Mouse (Mus musculus) NIH3T3 (cell line): ENCODE data around the gene Stip1.
A peak's percentile ranks its signal among the peaks of the same experiment; 100 is the strongest.
"Not testable (repeated sequence)": the region's sequence is repeated elsewhere in the genome, so short reads cannot be mapped to it uniquely, and the experiment has no call there.

Experiments used
- DNase-seq: peaks from one replicate; pipeline ENCODE4 v3.0.0-alpha.2; 2012; ENCODE audit warnings: low read depth

Gene Stip1

DNA sequence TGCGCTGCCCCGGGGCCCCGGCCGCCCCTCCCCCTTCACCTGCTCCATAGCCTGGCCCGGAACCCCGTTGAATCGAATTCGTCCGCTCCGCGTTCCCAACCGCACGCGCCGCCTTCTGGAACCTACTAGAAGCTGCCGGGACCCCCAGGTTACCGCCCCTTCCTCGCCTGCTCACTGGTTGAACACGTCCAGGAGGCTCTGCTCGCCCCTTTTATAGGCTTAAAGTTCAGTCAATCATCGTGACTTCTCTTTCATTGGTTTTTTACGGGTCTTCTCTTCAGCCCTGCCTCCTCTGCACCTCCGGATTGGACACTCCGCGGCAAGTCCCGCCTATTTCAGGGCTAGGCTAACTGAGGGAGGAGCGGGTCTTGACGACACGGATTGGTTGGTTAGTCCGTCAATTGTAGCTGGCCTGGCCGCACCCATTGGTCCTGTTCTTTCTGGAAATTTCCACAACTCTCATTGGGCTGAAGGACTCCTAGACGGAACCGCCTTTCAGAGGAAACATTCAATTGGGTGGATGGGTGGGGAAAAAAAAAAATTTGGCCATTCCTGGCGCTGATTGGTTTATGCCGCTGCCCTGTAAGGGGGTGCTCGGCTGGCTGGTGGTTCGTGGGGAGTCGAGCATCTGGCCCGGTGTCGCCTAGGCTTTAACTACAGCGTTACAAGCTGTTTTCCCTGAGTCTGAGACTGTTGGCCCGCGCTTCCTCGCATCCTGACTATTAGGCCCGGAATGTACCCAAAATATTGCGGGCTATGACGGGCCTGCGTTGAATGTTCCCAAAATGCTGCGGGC, at the start of gene Stip1:
Gene Stip1 (minus strand): TSS at position 127 of the 796 bp plus-strand sequence.
- DNase-seq = peak; percentile 100

DNA sequence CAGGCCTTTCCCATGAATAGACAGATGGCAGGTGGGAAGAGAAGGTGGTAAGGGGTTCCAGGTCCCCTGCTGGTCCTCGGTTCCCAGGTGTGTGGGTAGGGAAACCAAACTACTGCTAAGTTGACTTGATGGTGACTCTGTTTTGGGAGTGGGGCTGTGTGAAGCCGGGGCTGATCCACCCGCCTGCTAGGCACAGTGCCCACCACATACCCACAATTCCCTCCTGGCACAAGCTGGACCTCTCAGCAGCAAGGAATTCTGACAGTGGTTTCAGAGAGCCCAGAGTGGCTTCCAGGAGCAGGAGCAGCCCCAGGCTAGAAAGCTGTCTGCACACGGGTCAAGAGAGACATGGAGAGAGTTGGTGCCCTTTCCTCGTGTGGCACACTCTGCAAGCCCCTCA, 49.3 kb upstream of the Stip1 start:
- peak; percentile 75 for DNase-seq

DNA sequence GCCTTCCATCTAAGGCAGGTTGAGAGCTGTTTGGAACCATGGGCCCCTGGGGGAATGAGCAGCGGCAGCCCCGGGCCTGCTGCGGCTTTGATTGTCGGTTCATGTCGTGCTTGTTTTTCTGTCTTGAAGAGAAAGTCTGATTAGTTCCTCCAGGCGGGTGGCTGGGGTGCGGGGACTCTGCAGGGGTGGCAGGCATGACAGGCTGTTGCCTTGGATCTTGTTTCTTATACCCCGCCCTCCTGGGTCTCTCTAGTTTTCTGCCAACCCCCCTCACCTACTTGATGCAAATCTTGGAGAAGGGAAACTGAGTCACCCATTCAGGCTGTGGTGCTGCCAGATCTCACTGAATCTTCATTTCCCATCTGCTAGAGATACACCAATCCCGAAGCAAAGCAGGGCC, 48.8 kb upstream of the Stip1 start:
- no peak for DNase-seq

DNA sequence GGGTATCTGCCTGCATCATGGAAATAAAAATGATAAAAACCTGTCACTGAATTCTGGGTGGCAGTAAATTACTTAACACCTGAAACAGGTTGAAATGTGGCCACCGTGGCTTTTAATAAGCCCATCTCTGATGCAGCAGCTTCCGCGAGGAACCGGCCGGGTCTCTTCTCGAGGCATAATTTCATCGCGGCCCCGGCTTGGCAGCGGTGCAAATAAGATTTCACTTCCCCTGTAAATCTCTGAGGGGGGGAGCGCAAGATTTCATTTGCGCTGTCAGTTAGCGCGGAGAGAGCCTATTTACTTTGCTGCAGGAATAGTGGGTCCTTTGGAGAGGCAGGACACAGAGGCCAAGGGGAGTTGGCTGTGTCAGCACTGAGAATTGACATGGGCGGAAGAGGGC, 45.0 kb upstream of the Stip1 start:
- no peak for DNase-seq

DNA sequence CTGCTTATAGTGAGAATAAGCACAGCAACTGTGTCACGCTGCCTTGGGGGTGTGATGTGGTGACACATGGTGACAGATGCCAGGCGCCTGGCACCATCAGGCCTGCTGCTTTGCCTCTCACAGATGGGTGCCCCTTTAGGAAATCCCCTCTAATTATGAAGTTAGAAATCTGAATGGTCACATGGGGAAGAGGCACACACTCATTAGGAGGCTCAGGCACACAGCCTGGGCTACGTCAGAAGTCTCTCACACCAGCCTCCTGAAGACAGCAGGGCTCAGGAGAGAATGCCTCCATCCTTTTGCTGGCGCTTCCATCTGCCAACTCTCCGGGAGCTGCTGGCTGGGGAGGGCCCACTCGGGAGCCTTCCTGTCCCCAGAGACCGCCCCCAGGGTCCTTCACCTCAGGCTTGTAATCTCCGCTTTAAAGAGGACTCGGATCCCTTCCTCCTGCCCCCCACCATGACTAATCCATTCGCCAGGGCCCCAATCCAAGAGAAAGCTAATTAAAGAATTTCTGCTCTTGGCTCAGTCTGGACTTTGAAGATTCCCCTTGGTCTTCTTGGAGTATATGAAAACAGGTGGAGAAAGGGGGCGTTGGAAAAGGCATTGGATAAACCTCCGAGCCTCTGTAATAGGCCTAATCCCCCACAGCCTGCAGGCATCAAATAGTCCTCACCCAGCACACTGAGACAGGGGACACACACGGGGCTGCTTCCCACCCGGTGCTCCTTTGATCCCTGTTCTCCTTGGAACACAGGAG, 43.4 kb upstream of the Stip1 start:
- no peak for DNase-seq

DNA sequence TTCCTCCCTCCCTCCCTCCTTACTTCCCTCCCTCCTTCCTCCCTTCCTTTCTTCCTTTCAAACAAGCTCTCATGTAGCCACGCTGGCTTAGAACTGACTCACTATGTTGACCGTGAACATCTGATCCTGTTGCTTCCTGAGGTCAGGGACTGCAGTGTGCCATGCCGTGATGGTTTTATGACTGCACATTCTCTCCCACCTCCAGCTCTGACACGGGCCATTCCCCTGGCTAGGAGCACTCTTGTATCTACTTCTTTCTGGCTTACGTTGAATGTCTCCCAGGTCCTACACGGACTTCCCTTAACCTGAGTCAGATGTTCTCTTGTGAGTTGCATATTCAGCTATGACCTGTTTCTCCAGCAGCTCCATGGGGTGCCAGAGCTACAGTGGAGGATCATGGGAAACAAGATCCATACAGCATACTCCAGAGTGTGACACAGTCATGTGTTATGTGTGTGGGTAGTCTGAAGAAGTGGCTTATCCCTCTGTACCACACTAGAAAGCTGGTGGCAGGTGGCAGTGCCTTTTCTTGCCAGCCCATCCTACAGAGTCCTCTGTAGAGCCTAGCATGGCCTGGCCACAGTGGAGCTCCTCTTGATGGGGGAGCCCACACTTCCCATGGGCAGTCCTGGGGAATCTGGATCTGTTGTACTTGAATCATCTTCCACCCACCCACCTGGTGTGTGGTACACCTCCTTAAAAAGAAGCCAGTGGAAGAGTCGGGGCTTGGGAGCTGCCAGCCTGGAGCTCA, 41.9 kb upstream of the Stip1 start:
- peak; percentile 39 for DNase-seq

DNA sequence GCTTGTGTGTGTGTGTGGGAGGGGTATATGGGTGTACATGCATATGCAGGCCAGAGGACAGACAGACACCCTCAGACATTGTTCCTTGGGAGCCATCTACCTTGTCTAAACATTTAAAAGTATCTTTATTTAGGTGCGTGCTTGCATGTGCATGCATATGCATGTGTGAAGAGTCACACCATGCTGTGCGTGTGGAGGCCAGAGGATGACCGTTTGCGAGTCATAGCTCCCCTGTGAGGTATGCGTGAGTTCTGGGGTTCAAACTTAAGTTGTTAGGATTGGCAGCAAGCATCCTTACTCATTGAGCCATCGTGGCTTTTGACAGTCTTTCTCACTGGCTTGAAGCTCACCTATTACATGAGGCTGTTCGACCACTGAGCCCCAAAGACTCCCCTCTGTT, 38.5 kb upstream of the Stip1 start:
- peak; percentile 75 for DNase-seq

DNA sequence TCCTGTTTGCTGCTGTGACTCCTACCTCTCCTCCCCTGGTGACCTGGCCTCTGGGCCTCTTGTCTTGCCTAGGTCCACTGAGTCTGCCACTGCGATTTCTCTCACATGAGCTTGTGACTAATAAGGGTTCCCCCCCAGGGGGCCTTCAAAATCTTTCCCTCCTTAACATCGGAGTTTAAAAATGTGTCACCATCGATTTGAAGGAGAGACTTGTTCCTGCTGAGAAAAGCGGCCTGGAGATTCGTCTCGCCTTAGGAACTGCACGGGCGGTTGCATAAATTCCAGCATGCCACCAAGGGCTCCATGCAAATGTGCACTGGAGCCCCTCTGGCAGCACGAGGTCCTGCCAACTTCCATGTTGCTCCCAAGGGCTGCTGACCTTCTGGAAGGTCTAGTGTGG, 37.9 kb upstream of the Stip1 start:
- no peak for DNase-seq

DNA sequence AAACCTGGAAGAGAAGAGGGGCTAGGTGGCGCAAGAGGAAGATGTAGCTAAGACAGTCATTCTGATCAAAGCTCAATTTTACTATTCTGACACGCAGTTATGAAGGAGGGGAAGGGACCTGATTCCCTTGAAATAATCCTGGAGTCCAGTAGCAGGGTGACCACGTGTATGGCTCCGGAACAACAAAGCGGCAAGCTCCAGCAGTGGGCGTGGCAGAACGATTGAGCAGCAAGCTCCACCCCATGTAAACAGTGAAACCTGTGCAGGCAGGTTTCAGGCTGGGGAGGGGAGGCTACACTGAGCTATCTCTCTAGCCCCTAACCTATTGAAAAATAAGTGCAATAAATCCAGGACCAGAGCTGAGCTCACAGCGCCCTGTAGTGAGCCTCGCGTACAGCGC, 35.6 kb upstream of the Stip1 start:
- not testable (repeated sequence) for DNase-seq

DNA sequence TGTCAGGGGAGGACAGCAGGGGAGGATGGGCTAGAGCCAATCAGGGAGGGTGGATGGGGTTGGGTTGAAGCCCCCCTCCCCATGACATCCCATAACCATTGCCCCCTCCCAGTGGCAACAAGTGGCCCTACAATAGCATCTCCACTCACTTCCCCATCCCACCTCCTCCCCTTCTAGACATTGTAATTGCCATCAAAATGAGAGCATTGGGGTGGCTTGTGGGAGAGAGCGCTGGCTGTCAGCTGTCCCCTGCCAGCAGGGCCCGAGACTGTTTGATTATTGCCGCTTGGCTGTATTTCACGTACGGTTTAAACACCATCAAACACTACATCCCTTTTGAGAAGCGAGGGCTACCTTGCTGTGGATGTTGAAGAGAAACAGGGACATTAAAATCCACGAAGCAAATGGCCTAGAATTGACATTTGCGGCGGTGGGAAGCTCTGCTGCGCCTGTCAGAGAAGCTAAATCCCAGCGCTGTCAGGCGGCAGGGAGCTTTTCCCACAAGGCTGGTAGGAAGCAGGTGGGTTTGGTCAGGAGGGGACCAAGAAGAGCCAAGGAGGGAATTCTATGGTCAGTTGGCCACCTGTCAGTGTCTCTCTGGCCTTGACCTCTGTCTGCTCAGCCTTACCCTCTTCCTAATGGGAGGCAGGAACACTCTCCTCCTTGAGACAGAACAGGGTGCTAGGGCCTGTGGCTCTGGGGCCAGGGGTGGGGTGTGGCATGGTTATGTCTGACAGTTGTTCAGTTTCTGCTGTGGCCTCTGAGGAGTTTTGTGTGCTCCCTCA, 34.4 kb upstream of the Stip1 start:
- no peak for DNase-seq

DNA sequence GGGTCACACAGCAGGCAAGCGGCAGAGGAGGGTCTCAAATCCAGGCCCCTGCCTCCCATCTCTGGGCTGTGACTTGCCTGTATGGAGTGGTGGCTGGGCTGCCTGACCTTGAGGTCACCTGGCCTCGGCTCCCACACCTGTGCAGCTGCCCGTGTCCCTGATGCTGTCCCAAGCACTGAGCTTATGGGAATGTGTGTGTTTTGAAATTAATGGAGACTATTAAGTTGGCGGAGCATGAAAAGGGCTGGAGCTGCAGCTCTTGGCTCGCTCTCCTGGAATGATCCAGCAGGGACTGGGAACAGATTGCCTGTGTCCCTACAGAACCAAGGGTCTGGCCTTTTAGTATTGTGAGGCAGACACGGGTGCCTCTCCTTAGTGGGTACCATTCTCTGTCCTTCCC, 32.5 kb upstream of the Stip1 start:
- no peak for DNase-seq

DNA sequence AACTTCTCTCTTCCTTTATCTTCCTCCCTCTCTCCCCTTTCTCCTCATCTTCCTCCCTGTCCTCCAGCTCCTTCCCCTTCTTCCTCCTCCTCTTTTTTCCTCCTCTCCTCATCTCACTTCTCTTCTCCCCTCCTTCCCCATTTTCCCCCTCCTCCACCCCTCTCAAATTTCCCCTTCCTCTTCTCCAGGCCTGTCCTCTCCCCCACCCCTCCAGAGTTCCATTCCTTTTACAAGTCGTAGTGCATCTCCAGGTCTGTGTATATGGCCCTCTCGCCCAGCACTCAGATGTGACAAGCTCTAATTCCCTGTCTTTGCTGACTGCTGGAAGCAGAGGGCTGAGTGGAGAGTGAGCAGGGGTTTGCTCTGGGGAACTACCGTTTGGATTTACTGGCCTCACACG, 31.0 kb upstream of the Stip1 start:
- no peak for DNase-seq

DNA sequence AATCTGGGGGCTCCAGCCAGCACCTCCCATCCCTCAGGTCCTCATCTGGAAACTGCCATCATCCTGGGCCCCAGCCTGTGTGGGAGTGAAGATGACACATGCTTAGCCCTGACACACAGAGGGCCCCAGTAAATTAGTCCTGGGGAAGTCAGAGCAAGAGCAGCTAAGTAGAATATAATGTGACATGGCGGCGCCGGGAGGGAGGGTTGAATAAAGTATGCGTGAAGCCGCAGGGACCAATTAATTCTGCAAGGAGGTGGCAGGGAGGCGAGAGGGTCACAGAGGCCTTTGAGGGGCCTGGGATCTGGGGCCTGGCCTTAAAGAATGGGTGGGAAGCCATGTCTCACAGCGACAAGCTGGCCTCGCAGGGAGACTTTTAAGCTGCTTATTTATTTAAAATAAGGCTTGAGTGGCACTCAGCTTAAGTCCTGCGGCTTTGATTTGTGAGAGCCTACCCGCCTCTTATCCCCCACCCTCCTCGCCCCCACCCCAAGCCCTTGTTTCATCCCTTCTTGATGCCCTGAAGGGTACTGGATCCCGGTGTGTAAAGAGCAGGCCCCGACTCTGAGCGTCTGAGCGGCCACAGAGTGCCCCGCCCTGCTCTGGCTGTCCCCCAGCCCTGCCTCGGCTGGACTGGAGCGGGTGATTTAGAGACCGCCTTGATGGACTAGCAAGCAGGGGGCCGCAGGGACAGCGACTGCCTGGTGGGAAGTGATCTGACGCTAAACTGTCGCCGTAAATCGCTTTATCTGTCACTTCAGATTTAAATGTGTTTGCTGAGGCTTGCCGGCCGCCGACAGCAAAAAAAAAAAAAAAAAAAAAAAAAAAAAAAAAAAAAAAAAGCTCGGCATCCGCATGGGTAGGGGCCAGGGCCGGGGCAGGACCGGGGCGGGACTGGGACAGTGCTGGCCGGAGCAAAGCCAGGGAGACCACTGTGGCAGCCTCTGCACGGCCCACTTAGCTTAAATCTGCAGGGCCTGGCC, 30.3 kb upstream of the Stip1 start:
- peak; percentile 34 for DNase-seq

DNA sequence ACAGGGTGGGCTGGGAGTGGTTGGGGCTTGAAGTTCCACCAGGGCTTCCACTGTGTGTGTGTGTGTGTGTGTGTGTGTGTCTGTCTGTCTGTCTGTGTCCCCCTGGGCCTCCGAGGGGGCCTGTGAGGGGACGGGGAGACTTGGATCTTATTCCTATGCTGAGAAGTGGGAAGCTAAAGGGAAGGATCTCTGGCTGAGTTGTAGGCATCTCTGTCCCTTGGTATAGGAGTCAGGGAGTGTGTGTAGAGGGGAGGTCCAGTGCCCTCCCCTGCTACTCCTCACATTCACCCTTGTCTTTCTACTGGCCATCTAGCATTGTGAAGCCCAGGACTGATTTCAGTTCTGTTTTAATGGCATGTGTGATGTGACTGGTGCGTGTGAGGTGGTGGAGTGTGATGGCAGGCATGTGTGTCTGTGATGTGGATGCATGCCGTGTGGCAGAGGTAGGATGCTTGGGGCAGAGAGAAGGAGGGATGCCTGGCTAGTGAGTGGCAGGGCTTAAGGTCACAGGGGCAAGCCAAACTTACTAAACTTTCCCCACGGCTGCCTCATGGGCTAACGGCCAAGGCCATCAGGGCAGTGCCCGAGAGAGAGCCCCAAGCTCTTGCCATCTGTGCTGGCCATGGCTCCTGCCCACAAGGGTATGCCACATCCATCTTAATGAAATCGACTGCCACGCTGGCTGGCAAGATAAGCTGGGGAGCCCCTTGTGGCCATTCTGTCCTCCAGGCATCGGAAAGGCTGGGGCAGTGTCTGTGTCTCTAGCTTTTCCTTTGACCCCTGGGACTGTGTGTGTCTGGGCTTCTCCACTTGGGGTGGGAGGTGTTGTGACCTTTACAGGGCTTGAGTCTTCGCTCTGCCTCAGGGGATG, 29.1 kb upstream of the Stip1 start:
- DNase-seq = no peak

DNA sequence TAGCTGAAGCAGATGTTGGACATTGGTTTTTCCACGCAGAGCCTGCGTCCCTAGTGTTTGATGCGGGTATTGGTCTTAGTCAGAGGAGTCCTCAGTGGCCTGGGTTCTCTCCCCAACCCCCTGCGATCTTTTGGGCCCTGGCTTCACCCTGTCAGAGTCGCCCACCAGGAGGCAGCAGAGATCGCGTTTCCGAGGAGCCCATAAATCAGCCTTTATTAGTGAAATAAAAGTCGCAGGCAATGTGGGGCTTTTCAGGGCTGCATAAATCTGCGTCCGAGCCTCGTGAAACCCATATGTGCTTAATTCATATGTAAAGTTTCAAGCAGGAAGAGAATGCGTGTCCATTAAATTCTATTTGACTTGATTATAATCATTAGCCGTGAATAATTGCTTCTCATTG, 28.4 kb upstream of the Stip1 start:
- peak; percentile 90 for DNase-seq

DNA sequence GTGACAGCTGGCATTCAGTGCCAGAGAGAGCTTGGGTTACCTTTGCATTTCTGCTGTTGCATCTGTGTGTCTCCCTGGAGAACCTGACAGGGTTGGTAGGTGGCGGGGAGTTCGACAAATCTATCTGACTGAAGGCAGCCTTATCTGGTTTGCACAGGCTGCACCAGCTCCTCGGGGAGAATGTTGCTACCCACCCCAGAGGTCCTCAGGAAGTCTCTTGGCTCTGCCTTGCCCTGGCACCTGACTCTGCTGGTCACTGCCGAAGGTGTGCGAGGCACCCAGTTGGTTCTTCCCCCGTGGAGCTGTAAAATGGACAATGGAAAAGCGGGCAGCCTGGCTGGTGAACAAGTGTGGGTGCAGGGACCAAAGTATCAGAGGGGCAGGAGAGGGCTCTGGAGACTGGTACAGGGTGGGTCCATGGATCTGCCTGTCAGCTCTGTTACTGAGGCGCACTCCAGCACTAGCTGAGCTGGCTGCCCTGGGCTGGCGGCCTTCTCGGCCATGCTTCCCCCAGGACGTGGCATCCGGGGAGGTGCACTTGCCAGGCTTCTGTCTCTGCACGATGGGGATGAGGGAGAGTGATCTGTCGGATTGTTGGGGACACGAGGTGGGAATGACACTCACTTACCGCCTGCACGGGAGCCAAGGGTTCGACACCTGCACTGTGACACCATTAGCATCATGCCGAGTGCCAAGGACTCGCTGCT, 27.7 kb upstream of the Stip1 start:
- DNase-seq = no peak

DNA sequence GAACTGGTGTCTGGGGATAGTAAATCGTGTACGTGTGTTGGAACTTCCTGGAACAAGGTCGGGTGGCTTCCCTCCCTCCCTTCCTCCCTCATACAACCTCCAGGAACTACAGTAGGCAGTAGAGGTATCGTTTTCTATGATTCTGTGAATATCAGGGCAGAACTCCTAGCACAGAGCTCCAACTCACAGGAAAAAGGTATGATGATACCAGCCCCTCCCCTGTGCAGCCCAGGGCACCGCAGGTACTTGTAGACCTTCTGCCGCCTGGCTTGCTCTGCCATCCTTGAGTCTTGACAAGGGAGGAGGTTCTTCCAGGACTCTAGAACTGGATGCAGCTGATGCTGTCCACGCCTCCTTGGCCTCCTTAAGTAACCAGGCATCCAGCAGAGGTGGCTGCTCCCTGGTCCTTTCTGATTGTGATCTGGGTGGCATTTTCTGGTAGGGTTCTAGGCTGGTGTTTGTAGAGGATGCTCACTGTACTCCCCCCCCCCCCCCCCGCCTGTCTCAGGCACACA, 27.1 kb upstream of the Stip1 start:
- DNase-seq = no peak

DNA sequence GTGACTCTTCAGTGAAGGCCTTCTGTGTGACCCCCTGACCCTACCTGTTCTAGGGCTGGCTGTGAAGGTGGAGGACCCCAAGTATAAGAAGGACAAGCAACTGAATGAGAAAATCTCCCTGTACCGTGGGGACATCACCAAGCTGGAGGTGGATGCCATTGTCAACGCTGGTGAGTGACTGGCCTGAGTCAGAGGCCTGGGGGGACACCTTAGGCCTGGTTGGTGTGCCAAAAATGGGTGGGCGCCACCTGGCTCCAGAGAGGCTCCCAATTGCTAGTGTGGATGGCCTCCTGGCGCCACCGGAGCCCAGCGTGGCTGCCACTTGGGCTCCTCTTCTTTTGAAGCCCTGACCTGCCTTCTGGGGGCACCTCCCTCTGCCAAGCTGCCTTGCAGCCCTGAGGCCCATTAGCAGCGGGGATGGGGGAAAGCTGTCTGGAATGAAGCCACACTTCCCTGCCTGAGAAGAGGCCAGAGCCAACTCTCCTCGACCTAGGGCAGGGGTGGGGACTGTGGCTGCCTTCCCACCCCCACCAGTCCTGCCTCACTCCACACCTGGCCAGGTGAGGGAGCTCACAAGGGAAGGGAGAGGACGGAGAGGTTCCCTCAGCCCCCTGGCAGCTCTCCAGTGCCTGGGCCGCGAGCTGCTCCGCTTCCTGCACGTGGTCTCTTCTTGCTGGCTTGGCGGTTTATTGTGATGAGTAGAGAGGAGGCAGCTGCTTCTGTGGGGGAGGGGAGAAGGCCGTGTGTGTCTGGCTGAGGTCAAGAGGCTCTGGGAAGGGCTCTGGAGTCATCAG, 26.5 kb upstream of the Stip1 start:
- DNase-seq = peak; percentile 33
